Mouse (Mus musculus) neural tube, embryonic 14.5 days (tissue): ENCODE measurements at regions not wholly inside any gene's neighbourhood (a gene's known extent, or its start where the extent isn't known, plus 50 kb on each side); places are given as distances from the start of the nearest gene placed in this dataset.

Experiments used
- ATAC-seq: fragments of 200-750 bp; cut with Nextera tagmentation; 2 replicates; pipeline ENCODE4 v1.8.0; 2017; ENCODE audit warnings: low read depth, mild to moderate bottlenecking, moderate TSS enrichment, moderate library complexity
- H3K27ac ChIP-seq: fragments of 300-500 bp; sonication (generic); 2 replicates; pipeline ENCODE4 v1.5.1; 2014; ENCODE audit warnings: low read depth, mild to moderate bottlenecking, control low read depth, low read length, moderate library complexity, mixed read lengths
- H3K27me3 ChIP-seq: fragments of 300-500 bp; sonication (generic); 2 replicates; pipeline ENCODE4 v1.6.1; 2014; ENCODE audit warnings: low read length; ENCODE audit not compliant: control insufficient read depth, insufficient read depth
- H3K36me3 ChIP-seq: fragments of 300-500 bp; sonication (generic); 2 replicates; pipeline ENCODE4 v1.6.1; 2014; ENCODE audit warnings: low read length, mixed read lengths; ENCODE audit not compliant: control insufficient read depth, insufficient read depth
- H3K4me1 ChIP-seq: fragments of 300-500 bp; sonication (generic); 2 replicates; pipeline ENCODE4 v1.6.1; 2014; ENCODE audit warnings: low read length; ENCODE audit not compliant: control insufficient read depth, insufficient read depth
- H3K4me2 ChIP-seq: fragments of 300-500 bp; sonication (generic); 2 replicates; pipeline ENCODE4 v1.6.1; 2014; ENCODE audit warnings: mild to moderate bottlenecking, low read depth, low read length, control low read depth
- H3K4me3 ChIP-seq: fragments of 300-500 bp; sonication (generic); 2 replicates; pipeline ENCODE4 v1.5.1; 2014; ENCODE audit warnings: low read depth, low read length, control low read depth, mixed read lengths
- H3K9ac ChIP-seq: fragments of 300-500 bp; sonication (generic); replicated peaks from 2 replicates; pipeline ENCODE4 v1.6.1; 2014; ENCODE audit warnings: low read depth, mild to moderate bottlenecking, control low read depth, low read length, mixed read lengths
- H3K9me3 ChIP-seq: fragments of 300-500 bp; sonication (generic); 2 replicates; pipeline ENCODE4 v1.6.1; 2016; ENCODE audit warnings: low read length; ENCODE audit not compliant: control insufficient read depth
- WGBS: fragments of 180-500 bp; shearing (Covaris S2); extraction: QIAGEN DNeasy Blood & Tissue Kit; methylation state at CpG from one replicate; pipeline ENCODE4 v1.1.7; 2014; 5-methylcytosine and 5-hydroxymethylcytosine counted together

GRCm38 (mm10) chr7:117268096-117268495, 112.7 kb upstream of the Xylt1 start:
- no peak for ATAC-seq
- Histone ChIP-seq H3K9me3 (no peaks in the 10 kb centered on the region), H3K4me3 (no peak overlapping the region), H3K27ac (no peak overlapping the region), H3K36me3 (no peaks in the 10 kb centered on the region), H3K4me1 (no peaks in the 10 kb centered on the region), H3K4me2 (no peak overlapping the region), H3K27me3 (no peaks in the 10 kb centered on the region), H3K9ac (no peak overlapping the region)
- 77% methylated on average over 7 of the region's 7 CpGs for WGBS

GRCm38 (mm10) chr7:117269263-117269897, 111.4 kb upstream of the Xylt1 start:
- Histone ChIP-seq H3K4me1 (no peaks in the 10 kb centered on the region), H3K9me3 (no peaks in the 10 kb centered on the region), H3K4me3 (no peak overlapping the region), H3K36me3 (no peaks in the 10 kb centered on the region), H3K9ac (no peak overlapping the region), H3K27ac (no peak overlapping the region), H3K4me2 (no peak overlapping the region), H3K27me3 (no peaks in the 10 kb centered on the region)
- WGBS, result 40% methylated on average over 10 of the region's 10 CpGs
- 0 out of 2 replicates have a peak, but pooled peaks have one; percentile 51 for ATAC-seq

- WGBS, result 67% methylated on average over 6 of the region's 6 CpGs
- H3K9ac ChIP-seq, result no peak overlapping the region
- no peaks in the 10 kb centered on the region for H3K36me3 ChIP-seq
- H3K27me3 ChIP-seq, result no peaks in the 10 kb centered on the region
- H3K27ac ChIP-seq, result no peak overlapping the region
- ATAC-seq, result no peak
- no peaks in the 10 kb centered on the region for H3K9me3 ChIP-seq
- no peak overlapping the region for H3K4me3 ChIP-seq
- H3K4me2 ChIP-seq, result no peak overlapping the region
- H3K4me1 ChIP-seq, result no peaks in the 10 kb centered on the region
Observed at GRCm38 (mm10) chr7:117278388-117278961, 102.3 kb upstream of the Xylt1 start.

GRCm38 (mm10) chr7:117282194-117282593, 98.6 kb upstream of the Xylt1 start:
- no peak overlapping the region for H3K4me3 ChIP-seq
- H3K36me3 ChIP-seq, result no peaks in the 10 kb centered on the region
- no peak overlapping the region for H3K9ac ChIP-seq
- no peak overlapping the region for H3K4me2 ChIP-seq
- no peaks in the 10 kb centered on the region for H3K9me3 ChIP-seq
- WGBS, result 91% methylated on average over 1 of the region's 1 CpGs
- H3K27me3 ChIP-seq, result no peaks in the 10 kb centered on the region
- no peak for ATAC-seq
- no peak overlapping the region for H3K27ac ChIP-seq
- H3K4me1 ChIP-seq, result no peaks in the 10 kb centered on the region

- no peaks in the 10 kb centered on the region for H3K27me3 ChIP-seq
- H3K27ac ChIP-seq, result no peak overlapping the region
- 82% methylated on average over 3 of the region's 3 CpGs for WGBS
- no peak overlapping the region for H3K4me2 ChIP-seq
- H3K9ac ChIP-seq, result no peak overlapping the region
- H3K4me3 ChIP-seq, result no peak overlapping the region
- H3K36me3 ChIP-seq, result no peaks in the 10 kb centered on the region
- H3K4me1 ChIP-seq, result no peaks in the 10 kb centered on the region
- no peak for ATAC-seq
- H3K9me3 ChIP-seq, result no peaks in the 10 kb centered on the region
Observed at GRCm38 (mm10) chr7:117285206-117285605, 95.6 kb upstream of the Xylt1 start.

GRCm38 (mm10) chr7:117285985-117286384, 94.8 kb upstream of the Xylt1 start:
- Histone ChIP-seq H3K4me3 (no peak overlapping the region), H3K27ac (no peak overlapping the region), H3K9ac (no peak overlapping the region), H3K4me2 (no peak overlapping the region), H3K27me3 (no peaks in the 10 kb centered on the region), H3K36me3 (no peaks in the 10 kb centered on the region), H3K9me3 (no peaks in the 10 kb centered on the region), H3K4me1 (no peaks in the 10 kb centered on the region)
- no peak for ATAC-seq
- 91% methylated on average over 5 of the region's 5 CpGs for WGBS

- Histone ChIP-seq H3K9me3 (no peaks in the 10 kb centered on the region), H3K36me3 (no peaks in the 10 kb centered on the region), H3K4me2 (no peak overlapping the region), H3K27me3 (no peaks in the 10 kb centered on the region), H3K4me1 (no peaks in the 10 kb centered on the region), H3K9ac (no peak overlapping the region), H3K27ac (no peak overlapping the region), H3K4me3 (no peak overlapping the region)
- WGBS, result 40% methylated on average over 2 of the region's 2 CpGs
- ATAC-seq, result no peak
Observed at GRCm38 (mm10) chr7:117303705-117304104, 77.1 kb upstream of the Xylt1 start.

GRCm38 (mm10) chr7:117310586-117311200, 70.1 kb upstream of the Xylt1 start:
- Histone ChIP-seq H3K27ac (no peak overlapping the region), H3K4me3 (no peak overlapping the region), H3K4me1 (no peaks in the 10 kb centered on the region), H3K4me2 (no peak overlapping the region), H3K9me3 (no peaks in the 10 kb centered on the region), H3K9ac (no peak overlapping the region), H3K27me3 (no peaks in the 10 kb centered on the region), H3K36me3 (no peaks in the 10 kb centered on the region)
- WGBS, result 95% methylated on average over 2 of the region's 2 CpGs
- no peak for ATAC-seq

GRCm38 (mm10) chr7:117311316-117311715, 69.5 kb upstream of the Xylt1 start:
- Histone ChIP-seq H3K4me2 (no peak overlapping the region), H3K9ac (no peak overlapping the region), H3K4me3 (no peak overlapping the region), H3K9me3 (no peaks in the 10 kb centered on the region), H3K27me3 (no peaks in the 10 kb centered on the region), H3K36me3 (no peaks in the 10 kb centered on the region), H3K4me1 (no peaks in the 10 kb centered on the region), H3K27ac (no peak overlapping the region)
- ATAC-seq, result no peak
- 38% methylated on average over 4 of the region's 4 CpGs for WGBS
